18 mouse cellular contexts compared by ENCODE assay signal in the genomic region with DNA sequence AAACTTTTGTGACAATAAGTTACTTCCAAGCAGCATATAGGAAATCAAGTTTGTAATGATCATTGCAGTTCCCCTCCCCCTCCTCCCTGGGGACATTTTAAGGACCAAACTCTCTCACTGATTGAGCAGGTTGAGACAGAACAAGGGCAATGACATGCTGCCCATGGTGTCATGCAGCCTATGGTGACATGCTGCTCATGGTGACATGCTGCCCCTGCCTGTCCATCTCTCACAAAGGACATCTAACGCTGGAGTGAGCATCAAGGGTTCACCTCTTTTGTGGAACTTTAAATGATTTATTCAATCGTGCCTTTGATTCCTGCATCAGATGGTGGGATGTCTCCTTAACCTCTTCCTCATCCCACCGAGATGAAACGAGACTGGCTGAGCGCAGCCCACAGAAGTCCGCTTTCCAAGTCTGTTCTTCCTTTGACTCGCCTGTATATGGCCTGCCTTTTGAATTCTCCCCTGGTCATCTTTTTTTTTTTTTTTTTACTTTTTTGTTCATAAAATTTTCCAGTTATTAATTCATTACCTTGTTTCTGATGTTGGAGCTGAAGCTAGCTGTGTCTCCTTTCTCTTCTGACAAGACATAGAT.
"Had no signal": no experiment of that assay in that cellular context is flagged by ENCODE, and none has a peak within 500 bp of the region (broad histone marks: within the 10 kb centered on the region; RNA-seq: fewer than 3 reads in every experiment).

No protein-coding gene starts in this region.

- H3K4me1 ChIP-seq: neural tube, embryonic 13.5 days; neural tube, embryonic 15.5 days had no signal

- H3K36me3 ChIP-seq: neural tube, embryonic 13.5 days; neural tube, embryonic 15.5 days had no signal

- H3K4me3 ChIP-seq: myocyte; neural tube, embryonic 13.5 days; neural tube, embryonic 15.5 days had no signal

- H3K4me2 ChIP-seq: lung, embryonic 14.5 days; midbrain, embryonic 11.5 days; neural tube, embryonic 13.5 days; neural tube, embryonic 15.5 days had no signal

- H3K9ac ChIP-seq: liver, embryonic 14.5 days; lung, embryonic 14.5 days; neural tube, embryonic 13.5 days; neural tube, embryonic 15.5 days had no signal

- H3K9me3 ChIP-seq: neural tube, embryonic 13.5 days; neural tube, embryonic 15.5 days had no signal

- H3K27ac ChIP-seq: liver, embryonic 14.5 days; neural tube, embryonic 13.5 days; neural tube, embryonic 15.5 days had no signal

- H3K27me3 ChIP-seq: neural tube, embryonic 13.5 days; neural tube, embryonic 15.5 days had no signal

- DNase-seq: lung, adult 18-20 months; lung, embryonic 14.5 days; lung, postnatal 10 days; lung, postnatal 4 days; midbrain, embryonic 14.5 days; retina, postnatal 1 day; right cerebral cortex, adult 18-20 months; right cerebral cortex, postnatal 25 days; right cerebral cortex, postnatal 4 days; spleen, adult 18-20 months; thymus, adult 18-20 months; thymus, postnatal 14 days; thymus, postnatal 36 days had no signal
